Mouse (Mus musculus) neural tube, embryonic 15.5 days (tissue): ENCODE data around the gene Lrr1. TPM values are rescaled to one million over a fixed set of nuclear protein-coding genes. Genes with fewer than 3 reads are reported as not detected.

ENCODE experiments used
- ATAC-seq: fragments of 200-750 bp; cut with Nextera tagmentation; 2 replicates; pipeline ENCODE4 v1.8.0; 2017; ENCODE audit warnings: mild to moderate bottlenecking, moderate TSS enrichment, moderate library complexity; ENCODE audit not compliant: low FRiP score
- H3K27ac ChIP-seq: fragments of 300-500 bp; sonication (generic); replicated peaks from 2 replicates; pipeline ENCODE4 v1.5.1; 2015; ENCODE audit warnings: mild to moderate bottlenecking, inconsistent platforms
- H3K27me3 ChIP-seq: fragments of 300-500 bp; sonication (generic); replicated peaks from 2 replicates; pipeline ENCODE4 v1.6.1; 2015; ENCODE audit warnings: inconsistent platforms
- H3K36me3 ChIP-seq: fragments of 300-500 bp; sonication (generic); 2 replicates; pipeline ENCODE4 v1.6.1; 2015; ENCODE audit warnings: inconsistent platforms
- H3K4me1 ChIP-seq: fragments of 300-500 bp; sonication (generic); 2 replicates; pipeline ENCODE4 v1.6.1; 2015; ENCODE audit warnings: inconsistent platforms
- H3K4me2 ChIP-seq: fragments of 300-500 bp; sonication (generic); 2 replicates; pipeline ENCODE4 v1.6.1; 2015; ENCODE audit warnings: inconsistent platforms, mild to moderate bottlenecking, moderate library complexity
- H3K4me3 ChIP-seq: fragments of 300-500 bp; sonication (generic); replicated peaks from 2 replicates; pipeline ENCODE4 v1.5.1; 2015; ENCODE audit warnings: mild to moderate bottlenecking, inconsistent platforms
- H3K9ac ChIP-seq: fragments of 300-500 bp; sonication (generic); replicated peaks from 2 replicates; pipeline ENCODE4 v1.6.1; 2015; ENCODE audit warnings: mild to moderate bottlenecking, inconsistent platforms
- H3K9me3 ChIP-seq: fragments of 300-500 bp; sonication (generic); replicated peaks from 2 replicates; pipeline ENCODE4 v1.6.1; 2016; ENCODE audit warnings: inconsistent platforms
- WGBS: fragments of 180-500 bp; shearing (Covaris S2); methylation state at CpG from one replicate; pipeline ENCODE4 v1.1.7; 2015; ENCODE audit warnings: mixed read lengths; 5-methylcytosine and 5-hydroxymethylcytosine counted together
- polyA plus RNA-seq: library from polyadenylated mRNA; unstranded; fragments of >200 nt; fragmentation: Nextera tagmentation; extraction: Ambion mirVana; gene quantifications from 2 replicates; pipeline ENCODE4 v1.2.1, GENCODE M21; 2015

The Lrr1 gene
- polyA plus RNA-seq, 1 experiment from 2014 or later, result 4.1 TPM

GRCm38 (mm10) chr12:69207396-69207795 is 38.8 kb downstream of the Lrr1 start:
- Histone ChIP-seq H3K27me3 (no peaks in the 10 kb centered on the region), H3K9me3 (no peaks in the 10 kb centered on the region), H3K36me3 (no peaks in the 10 kb centered on the region), H3K9ac (no peak overlapping the region), H3K27ac (no peak overlapping the region), H3K4me3 (no peak overlapping the region), H3K4me1 (peaks cover 4% of the 10 kb centered on the region), H3K4me2 (no peak overlapping the region)
- no peak for ATAC-seq
- WGBS, result 95% methylated on average over 8 of the region's 8 CpGs

GRCm38 (mm10) chr12:69207926-69208325 is 39.3 kb downstream of the Lrr1 start:
- 97% methylated on average over 7 of the region's 7 CpGs for WGBS
- Histone ChIP-seq H3K9ac (no peak overlapping the region), H3K9me3 (no peaks in the 10 kb centered on the region), H3K27ac (no peak overlapping the region), H3K4me1 (peaks cover 4% of the 10 kb centered on the region), H3K27me3 (no peaks in the 10 kb centered on the region), H3K36me3 (no peaks in the 10 kb centered on the region), H3K4me3 (no peak overlapping the region), H3K4me2 (no peak overlapping the region)
- no peak for ATAC-seq

GRCm38 (mm10) chr12:69208520-69208919 is 39.9 kb downstream of the Lrr1 start:
- no peak for ATAC-seq
- WGBS, result 94% methylated on average over 2 of the region's 2 CpGs

GRCm38 (mm10) chr12:69210056-69210979 is 41.7 kb downstream of the Lrr1 start:
- no peak overlapping the region for H3K4me2 ChIP-seq
- H3K36me3 ChIP-seq, result no peaks in the 10 kb centered on the region
- H3K4me3 ChIP-seq, result no peak overlapping the region
- no peaks in the 10 kb centered on the region for H3K27me3 ChIP-seq
- no peak for ATAC-seq
- H3K9me3 ChIP-seq, result no peaks in the 10 kb centered on the region
- no peak overlapping the region for H3K9ac ChIP-seq
- no peak overlapping the region for H3K27ac ChIP-seq
- 87% methylated on average over 18 of the region's 18 CpGs for WGBS
- H3K4me1 ChIP-seq, result no peaks in the 10 kb centered on the region

More at GRCm38 (mm10) chr12:69208520-69208919, 39.9 kb downstream of the Lrr1 start:
- Histone ChIP-seq H3K9me3 (no peaks in the 10 kb centered on the region), H3K27me3 (no peaks in the 10 kb centered on the region), H3K4me2 (no peak overlapping the region), H3K36me3 (no peaks in the 10 kb centered on the region), H3K4me1 (peaks cover 4% of the 10 kb centered on the region), H3K27ac (no peak overlapping the region), H3K4me3 (no peak overlapping the region), H3K9ac (no peak overlapping the region)

- Histone ChIP-seq H3K9me3 (no peaks in the 10 kb centered on the region), H3K4me2 (no peak overlapping the region)
- ATAC-seq, result no peak
These were observed 42.4 kb downstream of the Lrr1 start for GRCm38 (mm10) chr12:69211057-69211456.

GRCm38 (mm10) chr12:69213186-69213777 is 44.7 kb downstream of the Lrr1 start:
- Histone ChIP-seq H3K36me3 (no peaks in the 10 kb centered on the region), H3K4me3 (no peak overlapping the region), H3K9me3 (no peaks in the 10 kb centered on the region), H3K9ac (no peak overlapping the region), H3K27ac (no peak overlapping the region), H3K4me1 (no peaks in the 10 kb centered on the region), H3K27me3 (no peaks in the 10 kb centered on the region), H3K4me2 (no peak overlapping the region)
- no peak for ATAC-seq
- 95% methylated on average over 13 of the region's 13 CpGs for WGBS

More at GRCm38 (mm10) chr12:69211057-69211456, 42.4 kb downstream of the Lrr1 start:
- Histone ChIP-seq H3K27ac (no peak overlapping the region), H3K27me3 (no peaks in the 10 kb centered on the region), H3K4me1 (no peaks in the 10 kb centered on the region), H3K36me3 (no peaks in the 10 kb centered on the region), H3K9ac (no peak overlapping the region), H3K4me3 (no peak overlapping the region)
- 86% methylated on average over 5 of the region's 5 CpGs for WGBS

- H3K9me3 ChIP-seq, result no peaks in the 10 kb centered on the region
- no peak overlapping the region for H3K4me3 ChIP-seq
- H3K9ac ChIP-seq, result no peak overlapping the region
- ATAC-seq, result no peak
- no peaks in the 10 kb centered on the region for H3K4me1 ChIP-seq
- H3K27me3 ChIP-seq, result no peaks in the 10 kb centered on the region
- no peak overlapping the region for H3K4me2 ChIP-seq
- no peak overlapping the region for H3K27ac ChIP-seq
- H3K36me3 ChIP-seq, result no peaks in the 10 kb centered on the region
- 92% methylated on average over 7 of the region's 7 CpGs for WGBS
These were observed 45.8 kb downstream of the Lrr1 start for GRCm38 (mm10) chr12:69214393-69214792.

GRCm38 (mm10) chr12:69215000-69215785 is 46.6 kb downstream of the Lrr1 start:
- Histone ChIP-seq H3K9me3 (no peaks in the 10 kb centered on the region), H3K36me3 (no peaks in the 10 kb centered on the region), H3K9ac (no peak overlapping the region), H3K4me2 (no peak overlapping the region), H3K4me1 (no peaks in the 10 kb centered on the region), H3K27me3 (no peaks in the 10 kb centered on the region), H3K27ac (no peak overlapping the region), H3K4me3 (no peak overlapping the region)
- 88% methylated on average over 3 of the region's 3 CpGs for WGBS
- ATAC-seq, result no peak

- Histone ChIP-seq H3K4me3 (no peak overlapping the region), H3K4me2 (no peak overlapping the region), H3K9me3 (no peaks in the 10 kb centered on the region), H3K27me3 (no peaks in the 10 kb centered on the region), H3K9ac (no peak overlapping the region), H3K4me1 (no peaks in the 10 kb centered on the region), H3K27ac (no peak overlapping the region), H3K36me3 (no peaks in the 10 kb centered on the region)
- no peak for ATAC-seq
- WGBS, result 91% methylated on average over 7 of the region's 7 CpGs
These were observed 48.0 kb downstream of the Lrr1 start for GRCm38 (mm10) chr12:69216587-69216986.

- Histone ChIP-seq H3K9me3 (no peaks in the 10 kb centered on the region), H3K27ac (no peak overlapping the region), H3K4me2 (no peak overlapping the region), H3K36me3 (no peaks in the 10 kb centered on the region), H3K4me3 (no peak overlapping the region), H3K27me3 (no peaks in the 10 kb centered on the region), H3K9ac (no peak overlapping the region), H3K4me1 (no peaks in the 10 kb centered on the region)
- ATAC-seq, result no peak
- 91% methylated on average over 19 of the region's 19 CpGs for WGBS
These were observed 52.1 kb downstream of the Lrr1 start for GRCm38 (mm10) chr12:69220613-69221277.

- 1% methylated on average over 37 of the region's 37 CpGs for WGBS
- ATAC-seq, result peak; percentile 95
- H3K36me3 ChIP-seq, result no peaks in the 10 kb centered on the region
These were observed 59.3 kb downstream of the Lrr1 start, which contains the start of gene Pole2 for GRCm38 (mm10) chr12:69227776-69228466. Pole2 (minus strand) TSS chr12:69228195.

More at GRCm38 (mm10) chr12:69227776-69228466, 59.3 kb downstream of the Lrr1 start, which contains the start of gene Pole2:
- Histone ChIP-seq H3K4me2 (peak within 1 kb of the TSS; percentile 62), H3K9ac (peak within 1 kb of the TSS; percentile 57), H3K4me1 (peaks cover 7% of the 10 kb centered on the region; the same call in 1 of the 2 replicates), H3K27me3 (no peaks in the 10 kb centered on the region), H3K9me3 (no peaks in the 10 kb centered on the region), H3K27ac (peak within 1 kb of the TSS; percentile 75), H3K4me3 (peak within 1 kb of the TSS; percentile 72)
